Mouse (Mus musculus) cerebellum, adult 2 months (tissue): ENCODE results near the gene Ncoa1.

Source experiments
- CTCF ChIP-seq: fragments of 200-500 bp; IDR thresholded peaks from 2 replicates; pipeline ENCODE4 v1.5.1; 2011; ENCODE audit warnings: low read depth, mild to moderate bottlenecking, control low read depth, low read length, moderate library complexity, borderline replicate concordance; ENCODE audit not compliant: insufficient read depth
- POLR2A ChIP-seq: fragments of 200-500 bp; IDR thresholded peaks from 2 replicates; pipeline ENCODE4 v1.6.1; 2011; ENCODE audit warnings: low read length, control low read depth, borderline replicate concordance; ENCODE audit not compliant: insufficient read depth

DNA sequence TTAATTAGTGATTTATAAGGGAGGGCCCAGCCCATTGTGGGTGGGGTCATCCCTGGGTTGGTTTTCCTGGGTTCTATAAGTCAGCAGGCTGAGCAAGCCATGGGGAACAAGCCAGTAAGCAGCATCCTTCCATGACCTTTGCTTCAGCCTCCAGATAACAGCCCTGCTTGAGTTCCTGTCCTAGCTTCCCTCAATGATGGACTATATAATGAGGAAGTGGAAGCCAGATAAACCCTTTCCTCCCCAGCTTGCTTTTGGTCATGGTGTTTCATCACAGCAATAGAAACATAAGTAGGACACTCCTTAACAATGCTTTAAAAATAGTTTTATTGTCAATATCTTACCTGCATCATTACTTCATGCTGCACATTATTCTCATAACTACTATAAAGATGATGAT, 163.2 kb downstream of the Ncoa1 start:
- TF ChIP-seq CTCF (no peak), POLR2A (no peak)
